Mouse (Mus musculus) T-helper 17 cell (primary cell): Measurements from ENCODE around the gene Armc12.

Source experiments
- in situ Hi-C, 2 experiments: fragments of 300-600 bp; cut with MboI, MseI; formaldehyde crosslinking; loops; 1 replicate in 1 of 2; 2 replicates in 1 of 2; pipeline ENCODE4 v1.15.1; 2025; ENCODE audit warnings: high pct_unique_total_duplicates in 2 of 2

The Armc12 gene

DNA sequence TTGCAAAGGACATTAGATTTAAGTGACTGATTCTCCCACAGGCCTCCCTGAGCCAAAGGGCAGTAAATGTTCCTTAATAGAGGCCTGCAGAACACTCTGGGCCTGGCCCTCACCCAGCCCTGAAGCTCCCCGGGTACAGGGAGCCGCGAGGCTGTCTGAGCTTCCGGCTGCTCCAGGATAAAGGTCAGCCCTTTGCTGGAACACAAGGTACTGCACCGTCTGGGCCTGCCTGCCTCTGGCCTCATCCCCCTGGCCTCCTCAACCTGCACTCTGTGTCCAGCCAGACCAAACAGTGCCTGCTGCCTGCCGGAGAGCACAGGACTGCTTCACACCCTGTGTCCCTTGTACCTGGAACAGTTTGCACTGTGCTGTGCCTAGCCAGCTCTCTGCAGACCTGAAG, 17.9 kb upstream of the Armc12 start:
- in situ Hi-C loops: no loop called here

- in situ Hi-C loops: no loop called here
Observed at GRCm38 (mm10) chr17:28513337-28513736, 17.3 kb upstream of the Armc12 start.

GRCm38 (mm10) chr17:28513844-28514243, 16.8 kb upstream of the Armc12 start:
- in situ Hi-C loops: no loop called here

DNA sequence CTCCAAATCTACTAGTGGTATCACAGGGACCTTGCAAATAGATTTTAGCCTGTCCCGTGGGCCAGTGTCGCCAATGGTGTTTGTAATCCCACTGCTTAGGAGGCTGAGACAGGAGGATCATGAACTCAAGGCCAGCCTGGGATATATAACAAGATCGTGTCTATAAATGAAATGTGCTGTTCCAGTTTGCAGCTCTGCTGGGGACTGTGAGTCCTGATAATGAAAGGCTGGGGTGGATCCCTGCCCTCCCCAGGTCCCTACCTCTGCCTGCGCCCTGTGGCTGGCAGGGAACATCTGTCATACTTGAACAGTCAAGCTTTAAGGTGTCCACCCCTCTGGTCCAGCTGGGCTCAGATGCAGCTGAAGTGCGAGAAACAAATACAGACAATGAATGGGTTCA, 16.1 kb upstream of the Armc12 start:
- in situ Hi-C loops: no loop called here

- in situ Hi-C loops: no loop called here
Observed at GRCm38 (mm10) chr17:28515431-28516341, 14.9 kb upstream of the Armc12 start.

DNA sequence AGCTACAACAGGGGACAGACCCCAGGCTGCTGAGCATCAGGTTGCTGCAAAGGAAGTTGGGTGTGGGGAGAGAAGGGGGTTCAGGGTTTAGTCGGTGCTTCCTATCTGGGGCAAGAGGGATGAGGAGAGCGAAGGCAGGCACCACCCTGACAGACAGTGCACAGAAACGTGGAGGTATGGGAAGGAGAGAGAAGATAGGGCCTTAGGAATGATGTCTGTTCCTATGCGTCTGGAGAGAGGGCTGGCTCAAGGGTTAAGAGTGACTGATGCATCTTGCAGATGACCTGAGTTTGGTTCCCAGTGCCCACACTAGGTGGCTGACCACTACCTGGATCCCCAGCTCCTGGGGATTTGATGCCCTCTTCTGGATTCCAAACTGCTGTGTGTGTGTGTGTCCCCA, 13.7 kb upstream of the Armc12 start:
- in situ Hi-C loops: no loop called here

DNA sequence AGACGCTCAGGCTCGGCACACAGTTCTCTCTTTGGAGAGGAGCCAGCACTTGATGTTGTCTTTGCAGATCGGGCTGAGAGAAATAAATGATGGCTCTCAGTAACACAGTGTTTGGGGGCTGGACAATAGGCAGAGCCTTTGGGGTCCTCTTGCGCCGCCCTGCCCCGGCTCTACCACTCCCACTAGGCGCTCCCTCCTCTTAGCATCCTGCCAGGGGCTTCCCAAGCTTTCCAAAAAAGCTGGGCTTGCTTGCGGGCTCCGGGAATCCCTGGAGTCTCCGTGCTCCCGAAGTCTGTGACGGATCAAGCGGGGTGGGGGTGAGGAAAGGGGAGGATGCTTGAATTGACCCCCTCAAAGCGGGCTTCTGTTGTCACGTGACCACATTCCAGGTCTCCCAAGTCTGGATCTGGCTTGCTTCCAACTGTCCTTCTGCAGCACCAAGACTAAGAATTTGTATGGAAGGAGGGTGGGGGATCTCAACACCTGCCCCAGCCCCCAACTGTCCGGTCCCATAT, 13.1 kb upstream of the Armc12 start, which contains the start of gene Fkbp5:
Gene Fkbp5, minus strand, starts transcription at position 87 of the 515 bp plus-strand sequence.
- in situ Hi-C loops: no loop called here

GRCm38 (mm10) chr17:28517956-28518614, 12.5 kb upstream of the Armc12 start:
- in situ Hi-C loops: no loop called here

DNA sequence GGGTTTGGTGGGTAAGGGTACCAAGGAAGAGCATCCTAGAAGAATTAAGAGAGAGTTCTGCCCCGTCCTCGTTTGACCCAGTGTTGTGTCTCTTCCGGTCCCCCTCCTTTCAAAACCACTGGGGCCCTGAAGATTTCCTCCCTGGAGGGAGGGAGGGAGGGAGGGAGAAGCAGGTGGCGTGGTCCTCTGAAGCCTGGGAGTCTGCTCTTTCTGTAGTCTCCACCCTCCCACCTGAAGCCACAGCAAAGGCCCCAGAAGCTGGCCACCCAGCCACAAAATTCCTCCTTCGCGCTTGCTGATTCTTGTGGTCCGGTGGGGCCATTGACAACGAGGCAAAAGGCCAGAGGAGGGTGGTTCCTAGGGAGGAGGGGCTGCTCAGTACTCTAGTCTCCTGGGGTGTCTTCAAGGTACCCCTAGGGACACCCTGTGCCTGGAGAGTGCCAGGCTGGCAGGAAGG, 12.0 kb upstream of the Armc12 start:
- in situ Hi-C loops: no loop called here

GRCm38 (mm10) chr17:28519827-28520226, 10.8 kb upstream of the Armc12 start:
- in situ Hi-C loops: loop anchor here (5.0 to 10.0 kb wide), 4 partner anchors 33 to 435 kb away; partner anchors contain the start of gene Tcp11 (in 1 of the 2)

DNA sequence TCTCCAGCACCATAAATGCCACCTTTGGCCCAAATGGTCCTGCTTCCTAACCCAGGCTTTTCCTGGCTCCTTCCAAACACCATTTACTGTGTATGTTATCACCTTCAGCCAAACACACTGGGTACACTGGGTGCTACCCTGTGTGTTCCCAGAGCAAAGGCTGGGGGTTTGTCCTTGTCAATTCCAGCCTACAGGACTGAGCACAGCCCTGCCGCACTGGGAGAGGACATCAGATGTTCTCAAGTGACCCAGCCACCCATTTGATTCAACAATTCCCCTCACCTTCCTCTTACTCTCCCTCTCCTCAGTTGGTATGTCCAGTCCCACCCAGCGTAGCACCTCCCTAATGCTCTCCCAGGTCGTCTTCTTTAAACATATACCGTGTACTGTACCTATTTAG, 10.0 kb upstream of the Armc12 start:
- in situ Hi-C loops: loop anchor here (5.0 to 10.0 kb wide), 4 partner anchors 33 to 436 kb away; partner anchors contain the start of gene Tcp11 (in 1 of the 2)

- in situ Hi-C loops: loop anchor here (5.0 to 10.0 kb wide), 4 partner anchors 34 to 436 kb away; partner anchors contain the start of gene Tcp11 (in 1 of the 2)
Observed at GRCm38 (mm10) chr17:28521071-28521726, 9.4 kb upstream of the Armc12 start.

DNA sequence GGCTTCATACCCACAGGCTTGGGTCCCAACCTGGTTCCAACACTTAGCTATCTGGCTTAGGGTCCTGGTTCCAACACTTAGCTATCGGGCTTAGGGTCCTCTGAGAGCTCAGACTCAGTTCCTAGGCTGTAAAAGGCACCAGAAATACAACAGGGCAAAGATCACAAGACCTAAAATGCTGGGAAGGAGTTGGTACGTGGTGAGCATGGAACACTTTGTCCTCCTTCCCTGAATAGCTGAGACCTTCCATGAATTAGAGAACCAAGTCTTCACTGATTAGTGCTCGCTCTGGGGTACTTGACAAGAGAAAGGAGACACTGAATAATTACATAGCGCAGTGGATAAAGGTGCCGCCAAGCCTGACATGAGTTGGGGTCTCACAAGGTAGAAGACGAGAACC, 8.7 kb upstream of the Armc12 start:
- in situ Hi-C loops: loop anchor here (5.0 to 10.0 kb wide), 4 partner anchors 35 to 437 kb away; partner anchors contain the start of gene Tcp11 (in 1 of the 2)

GRCm38 (mm10) chr17:28522623-28523354, 7.8 kb upstream of the Armc12 start:
- in situ Hi-C loops: loop anchor here (5.0 to 10.0 kb wide), 4 partner anchors 35 to 438 kb away; partner anchors contain the start of gene Tcp11 (in 1 of the 2)

GRCm38 (mm10) chr17:28523355-28524008, 7.1 kb upstream of the Armc12 start:
- in situ Hi-C loops: loop anchor here (5.0 to 10.0 kb wide), 4 partner anchors 36 to 439 kb away; partner anchors contain the start of gene Tcp11 (in 1 of the 2)

- in situ Hi-C loops: loop anchor here (5.0 to 10.0 kb wide), 4 partner anchors 37 to 439 kb away; partner anchors contain the start of gene Tcp11 (in 1 of the 2)
Observed at GRCm38 (mm10) chr17:28524009-28524695, 6.5 kb upstream of the Armc12 start.

- in situ Hi-C loops: loop anchor here (5.0 to 10.0 kb wide), 5 partner anchors 38 to 440 kb away; partner anchors contain the start of gene Tcp11 (in 1 of the 2)
Observed at GRCm38 (mm10) chr17:28524831-28525430, 5.7 kb upstream of the Armc12 start.

DNA sequence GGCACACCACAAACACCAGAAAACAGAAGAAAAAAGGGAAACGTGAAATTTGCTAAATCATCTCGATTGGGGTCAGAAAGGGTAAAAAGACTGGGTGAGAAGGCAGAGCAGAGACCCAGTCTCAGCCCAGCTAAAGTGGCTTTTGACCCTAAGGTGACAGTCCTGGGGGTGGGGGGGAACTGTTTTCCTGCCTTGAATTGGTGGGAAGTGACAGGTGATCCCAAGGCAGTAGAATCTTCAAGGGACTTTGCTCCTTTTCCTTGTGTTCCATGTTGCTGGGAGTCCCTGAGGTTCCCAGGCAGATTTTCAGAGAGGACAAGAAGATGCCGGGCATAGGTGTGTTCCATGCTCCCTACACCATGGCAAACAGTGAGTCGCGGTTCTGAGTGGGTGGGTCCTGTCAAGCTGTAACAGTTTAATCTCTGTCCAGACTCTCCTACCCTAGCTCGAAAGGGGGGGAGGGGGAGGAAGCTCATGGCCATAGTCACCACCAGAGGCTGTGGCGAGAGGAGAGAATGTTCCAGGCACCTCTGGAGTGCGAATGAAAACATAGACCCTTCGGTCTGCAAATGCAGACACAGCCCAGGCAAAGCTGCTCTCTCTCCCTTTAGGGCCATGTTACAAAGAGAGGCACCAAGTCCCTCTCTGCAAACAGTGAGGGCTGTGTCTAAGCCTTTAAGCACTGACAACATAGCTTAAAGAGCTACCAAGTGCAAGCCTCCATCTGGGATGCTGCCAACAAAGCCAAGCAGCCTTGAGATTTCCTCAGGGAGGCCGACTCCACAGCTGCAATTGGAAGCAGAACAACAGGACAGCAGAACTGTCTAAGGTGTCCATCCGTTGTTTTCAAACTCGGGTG, 3.2 kb upstream of the Armc12 start:
- in situ Hi-C loops: loop anchor here (5.0 to 10.0 kb wide), 3 partner anchors 113 to 443 kb away; partner anchors contain the start of gene Tcp11 (in 1 of the 2)
